Mouse (Mus musculus): ENCODE results near the gene Ndufaf7. TPM values are rescaled to one million over a fixed set of nuclear protein-coding genes. Genes with fewer than 3 reads are reported as not detected.

The Ndufaf7 gene
- polyA plus RNA-seq, 1 experiment: 9.2 TPM

GRCm38 (mm10) chr17:78952070-78952469, 15.1 kb downstream of the Ndufaf7 start:
- no peak for TF ChIP-seq CTCF (IDR thresholded peaks at IDR 0.05; ENCODE audit: insufficient read depth, low read length)
- TF ChIP-seq POLR2A (IDR thresholded peaks at IDR 0.05; ENCODE audit: borderline replicate concordance, extremely low read depth, low read depth, low read length): no peak
- no peak overlapping the region for H3K4me3 ChIP-seq (replicated peaks; ENCODE audit: extremely low read depth, low read depth, low read length)
- no peak for DNase-seq
- no peaks in the 10 kb centered on the region for H3K4me1 ChIP-seq (ENCODE audit: control insufficient read depth, insufficient read depth, low read length)
- 73% methylated on average over 5 of the region's 5 CpGs for WGBS

- no peak for DNase-seq
- no peak overlapping the region for H3K4me3 ChIP-seq (replicated peaks; ENCODE audit: extremely low read depth, low read depth, low read length)
- H3K4me1 ChIP-seq (ENCODE audit: control insufficient read depth, insufficient read depth, low read length): no peaks in the 10 kb centered on the region
- WGBS: 66% methylated on average over 8 of the region's 8 CpGs
- TF ChIP-seq POLR2A (IDR thresholded peaks at IDR 0.05; ENCODE audit: borderline replicate concordance, extremely low read depth, low read depth, low read length): no peak
- TF ChIP-seq CTCF (IDR thresholded peaks at IDR 0.05; ENCODE audit: insufficient read depth, low read length): no peak
These were observed 16.3 kb downstream of the Ndufaf7 start for GRCm38 (mm10) chr17:78953240-78953639.

GRCm38 (mm10) chr17:78959473-78959872, 22.5 kb downstream of the Ndufaf7 start:
- WGBS: 71% methylated on average over 6 of the region's 6 CpGs
- H3K4me1 ChIP-seq (ENCODE audit: control insufficient read depth, insufficient read depth, low read length): no peaks in the 10 kb centered on the region
- DNase-seq: no peak
- H3K4me3 ChIP-seq (replicated peaks; ENCODE audit: extremely low read depth, low read depth, low read length): no peak overlapping the region
- no peak for TF ChIP-seq POLR2A (IDR thresholded peaks at IDR 0.05; ENCODE audit: borderline replicate concordance, extremely low read depth, low read depth, low read length)
- TF ChIP-seq CTCF (IDR thresholded peaks at IDR 0.05; ENCODE audit: insufficient read depth, low read length): no peak

- TF ChIP-seq POLR2A (IDR thresholded peaks at IDR 0.05; ENCODE audit: borderline replicate concordance, extremely low read depth, low read depth, low read length) (no peak), CTCF (IDR thresholded peaks at IDR 0.05; ENCODE audit: insufficient read depth, low read length) (no peak)
- H3K4me1 ChIP-seq (ENCODE audit: control insufficient read depth, insufficient read depth, low read length): no peaks in the 10 kb centered on the region
- no peak overlapping the region for H3K4me3 ChIP-seq (replicated peaks; ENCODE audit: extremely low read depth, low read depth, low read length)
- DNase-seq: no peak
- 74% methylated on average over 1 of the region's 1 CpGs for WGBS
These were observed 27.5 kb downstream of the Ndufaf7 start for GRCm38 (mm10) chr17:78964387-78964786.

GRCm38 (mm10) chr17:78966092-78966883, 29.4 kb downstream of the Ndufaf7 start:
- peak; percentile 53 for DNase-seq
- WGBS: 66% methylated on average over 11 of the region's 11 CpGs
- Histone ChIP-seq H3K4me1 (ENCODE audit: control insufficient read depth, insufficient read depth, low read length) (no peaks in the 10 kb centered on the region), H3K4me3 (replicated peaks; ENCODE audit: extremely low read depth, low read depth, low read length) (no peak overlapping the region)
- TF ChIP-seq POLR2A (IDR thresholded peaks at IDR 0.05; ENCODE audit: borderline replicate concordance, extremely low read depth, low read depth, low read length) (no peak), CTCF (IDR thresholded peaks at IDR 0.05; ENCODE audit: insufficient read depth, low read length) (no peak)

GRCm38 (mm10) chr17:78968500-78968899, 31.6 kb downstream of the Ndufaf7 start:
- TF ChIP-seq CTCF (IDR thresholded peaks at IDR 0.05; ENCODE audit: insufficient read depth, low read length) (no peak), POLR2A (IDR thresholded peaks at IDR 0.05; ENCODE audit: borderline replicate concordance, extremely low read depth, low read depth, low read length) (no peak)
- WGBS: 65% methylated on average over 3 of the region's 3 CpGs
- H3K4me3 ChIP-seq (replicated peaks; ENCODE audit: extremely low read depth, low read depth, low read length): no peak overlapping the region
- DNase-seq: no peak
- no peaks in the 10 kb centered on the region for H3K4me1 ChIP-seq (ENCODE audit: control insufficient read depth, insufficient read depth, low read length)

- DNase-seq: no peak
- Histone ChIP-seq H3K4me3 (replicated peaks; ENCODE audit: extremely low read depth, low read depth, low read length) (no peak overlapping the region), H3K4me1 (ENCODE audit: control insufficient read depth, insufficient read depth, low read length) (peaks cover 2% of the 10 kb centered on the region)
- TF ChIP-seq CTCF (IDR thresholded peaks at IDR 0.05; ENCODE audit: insufficient read depth, low read length) (no peak), POLR2A (IDR thresholded peaks at IDR 0.05; ENCODE audit: borderline replicate concordance, extremely low read depth, low read depth, low read length) (no peak)
- 95% methylated on average over 8 of the region's 8 CpGs for WGBS
These were observed 46.2 kb downstream of the Ndufaf7 start for GRCm38 (mm10) chr17:78983166-78983565.

GRCm38 (mm10) chr17:78983736-78984135, 46.8 kb downstream of the Ndufaf7 start:
- TF ChIP-seq CTCF (IDR thresholded peaks at IDR 0.05; ENCODE audit: insufficient read depth, low read length) (no peak), POLR2A (IDR thresholded peaks at IDR 0.05; ENCODE audit: borderline replicate concordance, extremely low read depth, low read depth, low read length) (no peak)
- 84% methylated on average over 3 of the region's 3 CpGs for WGBS
- Histone ChIP-seq H3K4me3 (replicated peaks; ENCODE audit: extremely low read depth, low read depth, low read length) (no peak overlapping the region), H3K4me1 (ENCODE audit: control insufficient read depth, insufficient read depth, low read length) (peaks cover 2% of the 10 kb centered on the region)
- DNase-seq: no peak

GRCm38 (mm10) chr17:78989015-78989414, 52.1 kb downstream of the Ndufaf7 start:
- H3K4me3 ChIP-seq (replicated peaks; ENCODE audit: extremely low read depth, low read depth, low read length): no peak overlapping the region
- 52% methylated on average over 8 of the region's 8 CpGs for WGBS
- peaks cover 12% of the 10 kb centered on the region for H3K4me1 ChIP-seq (ENCODE audit: control insufficient read depth, insufficient read depth, low read length)
- TF ChIP-seq CTCF (IDR thresholded peaks at IDR 0.05; ENCODE audit: insufficient read depth, low read length): no peak
- TF ChIP-seq POLR2A (IDR thresholded peaks at IDR 0.05; ENCODE audit: borderline replicate concordance, extremely low read depth, low read depth, low read length): no peak
- no peak for DNase-seq

GRCm38 (mm10) chr17:78991549-78991948, 54.6 kb downstream of the Ndufaf7 start:
- DNase-seq: no peak
- TF ChIP-seq CTCF (IDR thresholded peaks at IDR 0.05; ENCODE audit: insufficient read depth, low read length) (no peak), POLR2A (IDR thresholded peaks at IDR 0.05; ENCODE audit: borderline replicate concordance, extremely low read depth, low read depth, low read length) (no peak)
- Histone ChIP-seq H3K4me1 (ENCODE audit: control insufficient read depth, insufficient read depth, low read length) (peaks cover 18% of the 10 kb centered on the region), H3K4me3 (replicated peaks; ENCODE audit: extremely low read depth, low read depth, low read length) (no peak overlapping the region)
- WGBS: 96% methylated on average over 2 of the region's 2 CpGs

All from lung, adult 2 months (tissue).